Mouse (Mus musculus) thymus, adult 18-20 months (tissue): Measurements from ENCODE around the gene Thumpd2.
A peak's percentile ranks its signal among the peaks of the same experiment; 100 is the strongest.

ENCODE experiments used
- DNase-seq, 2 experiments: peaks; one replicate each; pipeline ENCODE4 v3.0.0; 2022; ENCODE audit warnings: mixed read lengths in 2 of 2

The Thumpd2 gene

DNA sequence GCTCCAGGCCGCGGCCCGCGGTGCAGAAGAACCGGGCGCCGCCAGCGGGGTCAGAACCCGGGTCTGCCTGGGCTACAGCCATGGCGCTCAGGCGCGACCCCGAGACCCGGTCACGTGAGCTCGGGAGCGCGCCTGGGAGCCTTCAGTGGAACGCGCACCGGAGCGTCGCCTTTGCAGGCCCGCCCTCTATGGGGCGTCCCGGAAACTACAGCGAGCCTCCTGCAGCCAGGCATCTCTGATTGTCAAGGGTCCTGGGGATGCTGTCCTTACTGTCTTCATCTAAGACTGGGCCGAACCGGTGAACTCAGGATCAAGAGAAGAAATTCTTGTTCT, at the start of gene Thumpd2:
Gene Thumpd2 (minus strand): TSS at position 104 of the 333 bp plus-strand sequence.
- DNase-seq, result peak; percentile 75

DNA sequence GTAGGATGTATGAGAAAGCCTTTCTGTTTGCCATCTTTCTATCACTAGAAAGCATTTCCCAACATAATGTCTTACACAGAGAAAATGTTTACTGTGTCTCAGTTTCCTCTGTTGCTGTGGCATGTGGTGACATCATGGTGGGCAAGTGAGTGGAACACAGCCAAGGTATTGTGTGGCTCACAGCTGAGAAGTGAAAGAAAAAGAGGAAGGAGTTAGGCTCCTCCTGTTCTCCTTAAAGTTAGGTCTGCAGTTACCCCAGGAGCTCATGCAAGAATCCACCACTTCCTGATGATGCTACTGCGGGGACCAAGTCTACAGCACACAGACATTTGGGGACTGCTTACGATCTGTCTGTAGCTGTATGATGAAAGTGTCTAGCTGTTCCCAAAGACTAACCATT, 39.4 kb upstream of the Thumpd2 start:
- DNase-seq, result no peak

DNA sequence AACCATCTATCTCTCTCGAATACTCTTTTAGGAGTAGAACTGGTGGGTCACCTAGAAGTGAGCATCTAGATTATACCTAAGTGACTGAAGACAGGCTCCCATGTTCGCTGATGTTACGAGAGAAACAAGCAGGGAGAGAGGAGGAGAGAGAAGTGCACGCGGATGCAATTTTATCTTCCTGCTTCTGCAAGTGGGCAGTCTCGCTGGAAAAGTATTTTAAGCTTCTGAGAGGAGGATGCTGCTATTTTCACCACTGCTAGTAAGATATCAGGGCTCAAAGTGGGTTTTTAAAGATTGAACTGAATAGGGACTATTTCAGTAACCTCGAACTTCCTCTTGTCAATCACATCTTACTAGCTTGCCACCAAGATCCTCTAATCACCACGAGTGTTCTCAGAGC, 38.0 kb upstream of the Thumpd2 start:
- no peak for DNase-seq

DNA sequence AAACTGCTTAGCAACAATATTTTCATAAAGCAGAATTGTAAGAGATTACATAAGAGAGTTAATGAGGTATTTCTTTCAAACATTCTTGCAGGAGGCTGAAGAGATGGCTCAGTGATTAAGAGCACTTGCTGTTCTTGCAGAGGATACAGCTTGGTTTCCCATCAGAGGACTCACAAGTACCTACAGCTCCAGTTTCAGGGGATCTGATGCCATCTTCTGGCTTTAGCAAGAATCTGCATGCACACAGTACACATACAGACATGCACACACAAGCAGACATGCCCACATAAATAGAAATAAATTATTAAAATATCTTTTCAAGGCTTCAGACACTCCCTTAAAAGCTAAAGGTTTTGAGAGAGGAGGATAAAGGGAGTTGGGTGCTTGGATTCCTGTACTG, 33.6 kb upstream of the Thumpd2 start:
- DNase-seq, result no peak

DNA sequence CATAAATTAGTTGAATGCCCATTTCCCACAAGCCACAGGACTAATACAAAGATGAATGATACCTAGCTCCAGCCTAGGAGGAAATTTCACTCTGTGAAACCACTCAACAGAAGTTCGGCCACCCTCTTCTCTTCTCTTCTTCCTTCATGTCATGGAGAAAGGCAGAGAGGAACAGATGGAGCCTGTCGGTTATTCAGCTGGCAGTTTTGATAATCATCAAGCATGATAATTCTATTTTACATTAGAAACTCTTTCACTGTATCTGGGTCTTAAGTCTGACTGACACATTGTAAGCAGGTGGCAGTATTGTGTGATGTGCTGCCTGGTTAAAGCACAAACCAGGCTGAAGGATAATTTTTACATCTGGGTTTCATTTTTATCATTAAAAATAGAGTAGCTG, 31.6 kb upstream of the Thumpd2 start:
- DNase-seq, result no peak

DNA sequence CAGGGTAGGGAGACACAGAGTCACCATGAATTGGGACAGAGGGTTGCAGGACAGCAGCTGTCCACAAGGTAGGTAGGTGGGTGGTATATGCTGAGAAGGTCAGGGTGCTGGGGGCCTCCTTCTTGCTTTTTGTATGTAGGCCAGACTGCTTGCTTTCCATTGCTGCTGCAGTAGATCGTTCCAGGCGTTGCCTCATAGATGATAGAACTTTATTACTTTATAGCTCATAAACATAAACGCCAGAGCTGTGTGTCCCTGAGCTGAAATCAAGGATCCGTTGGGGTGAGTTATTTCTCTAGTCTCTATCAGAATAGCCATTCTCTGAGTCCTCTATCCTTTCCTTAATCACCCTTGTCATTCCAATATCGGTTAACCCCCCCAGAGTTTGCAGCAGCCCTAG, 27.9 kb upstream of the Thumpd2 start:
- DNase-seq, result no peak

DNA sequence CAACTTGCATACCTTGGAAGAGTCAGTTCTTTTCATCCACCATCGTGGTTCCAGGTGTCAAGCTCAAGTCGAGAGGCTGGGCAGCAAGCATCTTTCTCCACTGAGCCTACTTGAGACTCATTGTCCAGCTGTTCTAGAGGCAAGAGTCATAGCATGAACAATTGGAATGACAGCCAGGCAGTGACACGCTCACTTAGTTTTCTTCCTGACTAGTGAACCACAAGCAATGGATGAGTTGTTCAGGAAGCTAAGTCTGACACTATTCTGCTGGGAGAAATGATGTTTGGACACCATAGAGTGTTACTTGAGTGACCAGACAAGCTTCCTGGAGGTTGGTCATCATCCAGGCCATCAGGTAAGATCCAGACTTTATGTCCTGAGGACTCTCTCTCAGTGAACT, 24.0 kb upstream of the Thumpd2 start:
- DNase-seq, result no peak

DNA sequence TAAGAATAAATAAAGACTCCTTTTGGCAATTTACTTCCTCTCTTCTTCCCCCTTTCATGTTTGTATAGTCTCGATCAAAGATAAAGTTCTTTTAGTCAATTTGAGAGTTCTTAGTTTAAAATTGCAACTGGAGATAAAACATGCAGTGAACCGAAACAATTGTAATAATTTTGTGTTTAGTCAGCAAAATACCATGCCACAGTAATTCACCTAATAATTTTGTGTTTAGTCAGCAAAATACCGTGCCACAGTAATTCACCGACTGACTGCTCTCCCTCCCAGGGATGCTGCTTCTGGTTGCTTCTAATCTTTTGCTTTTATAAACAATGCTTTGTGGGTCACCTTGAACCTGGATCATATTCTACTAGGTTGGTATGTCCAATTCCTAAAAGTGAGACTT, 22.9 kb upstream of the Thumpd2 start:
- no peak for DNase-seq

DNA sequence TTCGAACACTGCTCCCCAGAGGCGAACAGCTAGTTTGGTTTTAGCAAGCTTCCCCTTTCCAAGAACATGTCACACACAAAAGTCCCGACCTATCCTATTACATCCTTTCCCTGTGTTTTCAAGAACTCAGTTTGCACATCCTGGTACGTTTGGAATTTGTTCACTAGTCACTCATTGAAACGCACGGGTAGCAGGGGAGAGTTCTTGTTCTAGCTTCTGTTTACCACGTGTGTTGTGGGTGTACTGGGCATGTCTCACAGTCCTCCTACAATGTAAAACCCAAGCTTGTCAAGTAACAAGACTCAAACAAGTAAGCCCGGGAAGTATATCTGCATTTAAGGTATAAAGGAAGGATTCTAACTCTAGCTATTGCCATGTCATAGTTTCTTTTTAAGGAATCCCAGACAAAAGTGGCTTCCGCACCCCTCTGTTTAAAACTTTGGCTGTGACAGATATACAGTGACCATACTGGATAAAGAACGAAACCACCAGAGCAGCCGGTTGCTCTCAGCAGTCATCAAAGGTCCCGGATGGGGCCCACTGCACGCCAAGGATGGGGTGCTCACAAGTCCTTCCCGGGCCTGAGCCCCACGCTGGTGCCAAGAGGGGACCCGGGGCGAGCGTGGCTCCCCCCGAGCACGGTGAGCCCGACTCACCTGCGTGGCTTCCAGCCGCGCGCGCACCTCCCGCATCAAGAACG, 453 bp downstream of the Thumpd2 start:
- no peak for DNase-seq

DNA sequence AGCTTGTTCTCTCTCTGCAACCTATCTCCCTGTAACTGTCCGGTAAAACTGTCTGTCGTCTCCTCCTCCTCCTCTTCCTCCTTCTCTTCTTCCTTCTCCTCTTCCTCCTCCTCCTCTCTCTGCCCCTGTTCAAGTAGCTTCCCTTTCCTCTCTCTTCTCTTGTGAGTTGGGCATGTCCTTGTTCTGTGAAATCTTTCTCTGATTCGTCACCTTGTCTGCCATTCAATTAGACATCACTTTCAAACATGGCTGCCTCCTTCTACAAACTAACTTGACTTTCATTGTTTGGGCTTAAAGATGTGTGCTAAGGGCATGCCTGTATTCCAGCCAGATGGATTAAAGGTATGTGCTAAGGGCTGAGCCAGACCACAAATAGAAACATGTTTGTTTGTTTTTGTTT, 1.5 kb downstream of the Thumpd2 start:
- no peak for DNase-seq

DNA sequence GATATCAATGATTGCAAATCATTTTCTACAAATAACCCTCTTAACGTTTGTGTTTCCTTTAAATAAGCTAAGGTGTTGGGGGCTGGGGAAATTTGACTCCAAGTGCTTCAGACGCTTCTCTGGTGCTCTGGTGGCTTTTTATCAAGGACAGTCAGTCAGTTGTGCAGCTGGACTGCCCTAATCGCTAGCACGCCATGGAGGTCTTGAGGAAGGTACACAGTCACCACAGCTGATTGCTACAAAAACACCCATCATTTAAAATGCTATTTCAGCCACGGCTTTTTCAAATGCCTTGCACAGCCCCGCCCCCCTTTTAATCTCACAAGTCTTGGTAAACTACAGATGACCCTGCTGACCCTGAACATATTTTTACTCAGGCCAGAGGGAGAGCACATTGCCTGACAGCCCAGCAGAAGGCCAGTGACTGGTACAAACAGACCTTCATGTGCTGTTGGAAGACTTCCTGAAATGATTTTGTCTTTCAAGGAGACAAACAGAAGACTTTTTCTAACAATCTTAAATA, 2.5 kb downstream of the Thumpd2 start:
- DNase-seq, result no peak

DNA sequence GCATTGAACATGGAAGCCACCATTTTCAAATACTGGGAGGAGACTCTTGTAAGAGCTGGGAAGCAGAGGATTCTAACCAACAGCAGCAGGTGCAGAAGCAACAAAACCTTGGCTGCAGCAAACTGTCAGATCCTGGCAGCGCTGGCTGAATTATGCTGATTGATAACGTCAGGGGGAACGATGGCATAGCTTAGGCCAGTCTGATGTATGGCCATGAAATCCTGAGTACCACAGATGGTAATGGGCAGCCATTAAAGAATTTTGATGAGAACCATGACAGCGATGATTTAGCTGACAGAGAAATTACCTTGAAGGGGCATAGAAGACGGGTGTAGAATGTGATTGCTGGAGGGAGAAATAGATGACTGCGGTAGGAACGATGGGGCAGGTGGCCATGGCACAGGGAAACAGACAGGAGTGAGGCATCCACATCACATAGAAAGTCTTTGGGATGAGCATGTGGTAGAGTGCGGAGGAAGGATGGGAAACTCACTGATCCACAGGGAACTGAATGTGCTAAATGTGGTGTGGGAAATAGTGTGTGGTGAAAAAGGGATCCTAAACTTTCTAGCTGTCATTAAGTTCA, 8.0 kb downstream of the Thumpd2 start:
- DNase-seq, result no peak

DNA sequence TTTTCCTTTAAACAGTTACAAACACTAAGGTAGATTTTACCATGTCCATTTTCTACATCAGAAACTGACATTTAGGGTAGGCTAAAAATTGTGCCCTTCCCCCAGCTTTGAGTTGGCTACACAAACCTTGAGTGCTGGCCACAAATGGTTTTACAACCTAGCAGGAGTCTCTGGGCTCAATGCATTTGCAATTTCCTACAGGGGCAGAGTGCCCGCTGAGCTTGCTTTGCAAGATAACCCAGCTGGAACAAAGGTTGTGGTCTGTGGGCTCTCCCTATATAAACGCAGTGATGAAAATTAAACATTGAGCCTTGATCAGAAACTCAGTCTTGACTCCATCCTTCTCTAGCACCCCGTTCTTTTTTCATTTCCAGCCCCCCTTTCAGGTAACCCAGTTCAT, 8.8 kb downstream of the Thumpd2 start:
- no peak for DNase-seq

DNA sequence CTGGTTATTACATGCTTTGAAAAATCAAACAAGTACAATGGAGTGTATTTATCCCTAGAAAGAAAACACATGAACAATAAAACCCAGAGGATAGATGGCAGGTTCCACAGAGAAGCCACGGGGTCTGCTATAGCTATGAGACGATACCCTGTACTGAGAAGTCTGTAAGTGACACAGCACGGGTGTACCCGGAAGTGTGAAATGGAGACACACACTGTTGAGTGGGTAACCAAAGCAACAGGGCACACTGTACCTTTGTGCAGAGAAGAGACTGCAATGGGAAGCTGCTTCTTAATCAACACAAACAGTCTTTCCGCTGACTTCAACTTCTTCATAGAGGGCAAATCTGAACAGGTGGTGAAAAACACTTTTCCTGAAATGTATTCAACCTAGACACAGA, 9.4 kb downstream of the Thumpd2 start:
- DNase-seq, result no peak

DNA sequence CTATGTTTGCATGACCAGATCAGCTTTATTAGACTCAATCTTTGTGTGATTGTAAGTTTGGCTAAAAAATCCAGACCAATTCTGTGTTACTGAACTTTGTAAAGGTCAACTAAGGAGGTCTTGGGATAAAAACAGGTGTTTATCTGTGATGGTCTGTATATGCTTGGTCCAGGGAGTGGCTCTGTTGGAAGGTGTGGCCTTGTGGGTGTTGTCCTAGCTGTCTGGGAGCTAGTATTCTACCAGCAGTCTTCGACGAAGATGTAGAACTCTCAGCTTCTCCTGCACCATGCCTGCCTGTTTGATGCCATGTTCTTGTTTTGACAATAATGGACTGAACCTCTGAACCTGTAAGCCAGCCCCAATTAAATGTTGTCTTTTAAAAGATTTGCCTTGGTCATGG, 11.6 kb downstream of the Thumpd2 start:
- no peak for DNase-seq

DNA sequence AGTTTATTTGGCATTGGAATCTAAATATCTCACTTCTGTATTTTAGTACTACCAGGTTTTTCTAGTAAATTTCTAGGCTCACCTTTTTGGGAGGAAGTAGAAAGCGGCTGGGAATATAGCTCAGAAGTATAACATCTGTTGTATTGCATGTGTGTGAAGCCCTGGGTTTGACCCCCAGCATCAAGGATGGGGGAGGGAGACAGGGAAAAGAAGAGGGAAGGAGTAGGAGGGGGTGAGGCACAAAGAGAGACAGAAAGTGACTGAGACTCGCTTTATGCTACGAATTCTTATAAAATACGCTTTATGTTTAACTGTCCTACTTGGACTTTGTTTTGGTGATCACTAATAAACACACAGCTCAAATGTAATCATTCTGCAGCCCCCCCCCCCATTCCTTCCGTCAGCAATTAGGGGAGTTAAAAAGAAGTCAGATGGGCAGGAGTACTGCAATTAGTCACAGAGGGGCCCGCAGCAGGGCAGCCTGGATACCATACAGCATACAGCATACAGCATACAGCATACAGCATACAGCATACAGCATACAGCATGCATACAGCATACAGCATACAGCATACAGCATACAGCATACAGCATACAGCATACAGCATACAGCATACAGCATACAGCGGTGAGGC, 16.8 kb downstream of the Thumpd2 start:
- DNase-seq, result no peak

DNA sequence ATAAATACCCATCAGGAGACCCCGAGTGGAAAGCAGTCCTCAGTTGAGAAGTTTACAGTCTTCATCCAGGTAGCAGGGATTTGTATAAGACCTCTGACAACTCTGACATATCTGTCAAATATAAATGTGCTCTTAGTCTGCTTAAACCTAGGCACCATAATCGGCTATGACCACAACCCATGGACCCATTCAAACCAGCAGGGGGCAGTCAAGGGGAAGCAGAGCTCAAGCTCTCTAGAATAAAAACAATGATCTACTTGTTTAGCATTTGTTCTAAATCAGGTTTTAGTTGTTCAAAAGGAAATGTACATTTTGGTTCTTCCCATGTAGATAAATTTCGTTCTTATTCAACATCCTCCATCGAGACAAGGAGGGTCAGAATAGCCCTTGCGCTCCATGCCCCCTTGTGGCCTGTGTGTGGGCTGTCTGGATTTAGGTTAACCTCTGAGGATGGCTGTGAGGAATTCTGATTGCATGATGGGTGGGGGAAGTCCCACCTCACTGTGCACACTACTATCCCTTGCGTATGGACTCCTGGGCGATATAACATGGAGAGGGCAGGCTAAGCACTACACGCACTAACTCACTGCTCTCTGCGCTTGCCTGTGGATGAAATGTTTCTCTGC, 19.2 kb downstream of the Thumpd2 start:
- no peak for DNase-seq

DNA sequence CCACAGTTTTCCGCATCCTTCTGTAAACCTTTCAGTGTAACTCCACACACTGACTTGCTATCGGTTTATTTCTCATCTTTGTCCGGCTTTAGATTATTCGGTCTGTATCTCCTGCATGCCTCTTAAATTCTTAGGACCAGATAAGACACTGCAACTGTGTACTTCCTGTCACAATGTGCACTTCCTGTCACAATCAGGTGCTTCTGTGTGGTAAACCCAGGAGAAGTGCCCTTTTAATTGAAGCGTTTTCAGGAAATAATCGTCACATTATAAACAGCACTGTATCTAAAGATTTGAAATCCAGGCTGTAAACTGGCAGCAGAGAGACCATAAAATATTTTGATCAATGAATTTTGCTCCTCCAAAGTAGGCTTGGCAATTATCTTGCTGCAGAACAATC, 19.8 kb downstream of the Thumpd2 start:
- no peak for DNase-seq

DNA sequence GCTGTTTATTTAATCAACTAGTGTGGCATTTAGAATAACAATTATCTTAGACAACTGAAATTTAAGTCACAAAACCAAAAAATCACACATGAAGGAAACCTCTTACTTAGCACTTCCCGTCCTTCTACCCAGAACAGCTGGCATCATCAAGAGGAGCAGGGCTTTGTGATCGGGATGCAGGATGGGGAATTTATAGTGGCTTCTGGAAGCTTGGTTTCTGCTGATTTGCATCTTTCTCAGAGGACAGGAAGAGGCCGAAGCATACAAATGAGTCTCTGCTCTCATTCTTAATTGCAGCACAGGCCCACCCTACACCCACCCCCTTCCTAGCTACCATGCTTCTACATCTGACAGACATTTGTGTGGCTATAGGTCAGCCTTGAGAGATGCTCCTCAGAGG, 20.5 kb downstream of the Thumpd2 start:
- DNase-seq, result no peak

DNA sequence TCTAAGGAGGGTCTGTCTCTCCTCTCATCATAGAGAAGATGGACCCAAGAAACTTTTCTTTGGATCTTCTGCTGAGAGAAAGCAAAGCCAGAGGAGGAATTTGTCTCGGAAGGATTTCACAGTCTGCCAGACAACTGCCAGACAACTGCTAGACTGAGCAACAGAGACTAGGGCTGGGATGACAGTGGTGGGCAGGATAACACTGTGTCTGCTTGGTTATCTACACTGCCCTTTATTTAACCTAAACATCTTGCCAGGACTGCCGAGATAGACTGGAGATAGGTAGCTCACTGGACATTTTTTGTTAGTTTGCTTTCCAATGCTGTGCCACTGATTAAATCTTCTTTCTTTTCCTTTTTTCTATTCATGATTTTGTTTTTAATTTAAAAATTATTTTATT, 23.2 kb downstream of the Thumpd2 start:
- DNase-seq, result no peak

DNA sequence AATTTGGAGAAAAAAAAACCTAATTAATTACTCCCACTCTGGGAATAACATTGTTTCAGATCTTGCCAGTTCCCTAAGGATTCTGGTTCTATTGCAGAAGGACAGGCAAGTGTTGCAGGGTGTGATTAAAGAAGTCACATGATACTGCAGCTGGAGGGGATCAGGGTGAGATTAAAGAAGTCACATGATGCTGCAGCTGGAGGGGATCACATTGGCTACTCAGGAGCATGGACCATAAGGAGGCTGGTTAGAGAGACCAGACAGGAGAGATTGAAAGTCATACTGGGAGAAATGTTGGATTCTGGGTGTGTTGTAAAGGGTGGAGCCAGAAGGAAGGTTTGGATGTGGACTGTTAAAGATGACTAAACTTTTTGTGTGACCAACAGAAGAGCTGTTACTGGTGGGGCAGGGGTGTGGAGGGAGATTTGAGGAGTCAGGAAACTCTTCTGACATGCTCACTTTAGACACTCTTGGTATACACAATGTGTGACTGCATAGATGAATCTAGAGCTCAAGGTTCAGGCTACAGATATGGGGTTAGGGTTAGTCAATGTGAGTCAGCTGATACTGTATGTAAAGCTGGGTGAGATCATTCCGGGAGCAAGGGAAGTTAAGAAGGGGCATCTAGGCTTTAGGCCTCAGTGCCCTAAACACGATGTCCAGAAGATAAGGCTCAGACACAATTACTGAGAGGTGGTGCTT, 26.0 kb downstream of the Thumpd2 start:
- DNase-seq, result no peak

DNA sequence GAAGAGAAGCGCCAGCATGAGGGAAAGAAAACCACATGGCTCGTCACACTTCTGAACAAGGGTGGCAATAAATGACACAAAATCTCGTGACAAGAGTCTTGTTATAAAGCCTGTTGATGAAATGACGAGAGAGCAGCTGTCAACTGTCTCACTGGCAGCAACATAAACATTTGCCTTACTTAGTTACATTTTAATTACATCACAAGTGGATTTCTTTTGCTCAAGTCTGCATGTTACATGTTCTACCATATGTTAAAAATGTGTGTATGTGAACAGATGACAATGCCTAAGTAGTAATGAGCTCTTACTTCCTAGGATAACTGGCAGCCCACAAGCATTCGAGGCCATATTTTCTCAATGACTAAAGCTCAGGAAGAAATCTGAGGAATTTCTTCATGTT, 29.5 kb downstream of the Thumpd2 start:
- no peak for DNase-seq

DNA sequence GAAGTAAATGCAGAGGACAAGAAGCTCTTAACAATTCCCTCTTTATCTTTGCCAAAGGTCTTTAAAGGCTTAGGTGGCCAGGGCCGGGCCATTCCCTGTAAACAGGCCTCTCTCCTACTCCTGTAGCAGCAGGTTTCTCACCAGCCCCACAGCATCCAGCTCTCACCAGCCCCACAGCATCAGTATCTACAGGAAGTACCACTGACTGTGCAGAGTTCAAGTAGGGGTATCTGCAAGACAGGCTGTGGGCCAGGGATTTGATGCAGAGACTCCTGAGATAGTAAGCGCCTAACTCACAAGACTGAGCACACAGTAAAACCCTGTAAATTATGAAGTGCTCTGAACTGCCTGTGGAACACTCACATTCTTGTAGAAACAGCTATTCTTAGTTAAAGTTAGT, 31.9 kb downstream of the Thumpd2 start:
- DNase-seq, result no peak
